Mouse (Mus musculus): ENCODE measurements around the gene Stk39. TPM values are rescaled to one million over a fixed set of nuclear protein-coding genes. Genes with fewer than 3 reads are reported as not detected.

Stk39 gene
- polyA plus RNA-seq (2015; fragmentation: Nextera tagmentation; extraction: Ambion mirVana) = 26.7 and 29.0 TPM in 2 replicates

GRCm38 (mm10) chr2:68471759-68472550 lies at the start of gene Stk39:
Gene Stk39, minus strand, starts transcription at chr2:68472268.
- no peak for TF ChIP-seq CTCF (IDR thresholded peaks at IDR 0.05; ENCODE audit: low read depth)
- Histone ChIP-seq H3K36me3 (ENCODE audit: insufficient read depth, low read length) (no peaks in the 10 kb centered on the region), H3K4me1 (replicated peaks; ENCODE audit: insufficient read depth, low read length) (no peaks in the 10 kb centered on the region; the same call in 1 of the 2 replicates), H3K4me2 (ENCODE audit: low read length) (peak within 1 kb of the TSS; percentile 92), H3K27ac (peak within 1 kb of the TSS; percentile 94), H3K9me3 (replicated peaks; ENCODE audit: low read length) (no peaks in the 10 kb centered on the region), H3K4me3 (replicated peaks; ENCODE audit: low read depth, low read length) (peak within 1 kb of the TSS; percentile 74), H3K27me3 (ENCODE audit: insufficient read depth, low read length) (no peaks in the 10 kb centered on the region), H3K9ac (ENCODE audit: low read depth, low read length) (peak within 1 kb of the TSS; percentile 79)
- DNase-seq (ENCODE audit: low spot score) = peak; percentile 80
- peak; percentile 77 for ATAC-seq (replicated peaks; ENCODE audit: low FRiP score, low read depth)
- WGBS = under 1% methylated on average over 68 of the region's 99 CpGs

GRCm38 (mm10) chr2:68515409-68515808 lies 43.3 kb upstream of the Stk39 start:
- no peaks in the 10 kb centered on the region for H3K36me3 ChIP-seq (ENCODE audit: insufficient read depth, low read length)
- H3K9me3 ChIP-seq (replicated peaks; ENCODE audit: low read length) = no peaks in the 10 kb centered on the region
- no peaks in the 10 kb centered on the region for H3K27me3 ChIP-seq (ENCODE audit: insufficient read depth, low read length)
- H3K4me1 ChIP-seq (replicated peaks; ENCODE audit: insufficient read depth, low read length) = no peaks in the 10 kb centered on the region
- H3K4me3 ChIP-seq (replicated peaks; ENCODE audit: low read depth, low read length) = no peak overlapping the region
- ATAC-seq (replicated peaks; ENCODE audit: low FRiP score, low read depth) (no peak), DNase-seq (ENCODE audit: low spot score) (no peak)
- H3K27ac ChIP-seq = no peak overlapping the region
- WGBS = 78% methylated on average over 2 of the region's 2 CpGs
- no peak overlapping the region for H3K4me2 ChIP-seq (ENCODE audit: low read length)
- H3K9ac ChIP-seq (ENCODE audit: low read depth, low read length) = no peak overlapping the region
- TF ChIP-seq CTCF (IDR thresholded peaks at IDR 0.05; ENCODE audit: low read depth) = no peak

- no peak for DNase-seq (ENCODE audit: low spot score)
- WGBS = 50% methylated on average over 2 of the region's 2 CpGs
- no peaks in the 10 kb centered on the region for H3K4me1 ChIP-seq (replicated peaks; ENCODE audit: insufficient read depth, low read length)
- H3K9me3 ChIP-seq (replicated peaks; ENCODE audit: low read length) = no peaks in the 10 kb centered on the region
- ATAC-seq (replicated peaks; ENCODE audit: low FRiP score, low read depth) = no peak
- H3K4me2 ChIP-seq (ENCODE audit: low read length) = no peak overlapping the region
- H3K4me3 ChIP-seq (replicated peaks; ENCODE audit: low read depth, low read length) = no peak overlapping the region
- H3K27ac ChIP-seq = no peak overlapping the region
- no peak overlapping the region for H3K9ac ChIP-seq (ENCODE audit: low read depth, low read length)
- TF ChIP-seq CTCF (IDR thresholded peaks at IDR 0.05; ENCODE audit: low read depth) = no peak
- H3K36me3 ChIP-seq (ENCODE audit: insufficient read depth, low read length) = no peaks in the 10 kb centered on the region
- no peaks in the 10 kb centered on the region for H3K27me3 ChIP-seq (ENCODE audit: insufficient read depth, low read length)
Measured at GRCm38 (mm10) chr2:68503202-68503601, 31.1 kb upstream of the Stk39 start.

GRCm38 (mm10) chr2:68502734-68503133 lies 30.7 kb upstream of the Stk39 start:
- no peaks in the 10 kb centered on the region for H3K9me3 ChIP-seq (replicated peaks; ENCODE audit: low read length)
- H3K4me1 ChIP-seq (replicated peaks; ENCODE audit: insufficient read depth, low read length) = no peaks in the 10 kb centered on the region
- H3K4me2 ChIP-seq (ENCODE audit: low read length) = no peak overlapping the region

GRCm38 (mm10) chr2:68502236-68502635 lies 30.2 kb upstream of the Stk39 start:
- DNase-seq (ENCODE audit: low spot score) = no peak
- Histone ChIP-seq H3K4me3 (replicated peaks; ENCODE audit: low read depth, low read length) (no peak overlapping the region), H3K27ac (no peak overlapping the region), H3K4me2 (ENCODE audit: low read length) (no peak overlapping the region), H3K36me3 (ENCODE audit: insufficient read depth, low read length) (no peaks in the 10 kb centered on the region), H3K27me3 (ENCODE audit: insufficient read depth, low read length) (no peaks in the 10 kb centered on the region), H3K9me3 (replicated peaks; ENCODE audit: low read length) (no peaks in the 10 kb centered on the region), H3K4me1 (replicated peaks; ENCODE audit: insufficient read depth, low read length) (no peaks in the 10 kb centered on the region), H3K9ac (ENCODE audit: low read depth, low read length) (no peak overlapping the region)
- WGBS = 47% methylated on average over 2 of the region's 2 CpGs
- no peak for TF ChIP-seq CTCF (IDR thresholded peaks at IDR 0.05; ENCODE audit: low read depth)
- no peak for ATAC-seq (replicated peaks; ENCODE audit: low FRiP score, low read depth)

More at GRCm38 (mm10) chr2:68502734-68503133, 30.7 kb upstream of the Stk39 start:
- Histone ChIP-seq H3K4me3 (replicated peaks; ENCODE audit: low read depth, low read length) (no peak overlapping the region), H3K36me3 (ENCODE audit: insufficient read depth, low read length) (no peaks in the 10 kb centered on the region), H3K9ac (ENCODE audit: low read depth, low read length) (no peak overlapping the region), H3K27me3 (ENCODE audit: insufficient read depth, low read length) (no peaks in the 10 kb centered on the region), H3K27ac (no peak overlapping the region)
- 42% methylated on average over 4 of the region's 4 CpGs for WGBS
- TF ChIP-seq CTCF (IDR thresholded peaks at IDR 0.05; ENCODE audit: low read depth) = no peak
- ATAC-seq (replicated peaks; ENCODE audit: low FRiP score, low read depth) (no peak), DNase-seq (ENCODE audit: low spot score) (no peak)

- Histone ChIP-seq H3K4me3 (replicated peaks; ENCODE audit: low read depth, low read length) (no peak overlapping the region), H3K9ac (ENCODE audit: low read depth, low read length) (no peak overlapping the region), H3K27ac (no peak overlapping the region), H3K9me3 (replicated peaks; ENCODE audit: low read length) (no peaks in the 10 kb centered on the region), H3K27me3 (ENCODE audit: insufficient read depth, low read length) (no peaks in the 10 kb centered on the region), H3K36me3 (ENCODE audit: insufficient read depth, low read length) (no peaks in the 10 kb centered on the region), H3K4me2 (ENCODE audit: low read length) (no peak overlapping the region), H3K4me1 (replicated peaks; ENCODE audit: insufficient read depth, low read length) (no peaks in the 10 kb centered on the region)
- ATAC-seq (replicated peaks; ENCODE audit: low FRiP score, low read depth) (no peak), DNase-seq (ENCODE audit: low spot score) (no peak)
- 85% methylated on average over 4 of the region's 4 CpGs for WGBS
- no peak for TF ChIP-seq CTCF (IDR thresholded peaks at IDR 0.05; ENCODE audit: low read depth)
Measured at GRCm38 (mm10) chr2:68486275-68486674, 14.2 kb upstream of the Stk39 start.

All from kidney, postnatal 0 days (tissue).